Mouse (Mus musculus): Measurements from ENCODE around the gene Nlrx1.
"Not testable (repeated sequence)": the region's sequence is repeated elsewhere in the genome, so short reads cannot be mapped to it uniquely, and the experiment has no call there.

Nlrx1 gene

GRCm38 (mm10) chr9:44268432-44268831, at the start of gene Nlrx1:
Nlrx1 (minus strand) TSS chr9:44268599.
- no peak for DNase-seq (ENCODE audit: low spot score)

- DNase-seq (ENCODE audit: low spot score): no peak
Measured at GRCm38 (mm10) chr9:44317452-44317851, 49.1 kb upstream of the Nlrx1 start.

DNA sequence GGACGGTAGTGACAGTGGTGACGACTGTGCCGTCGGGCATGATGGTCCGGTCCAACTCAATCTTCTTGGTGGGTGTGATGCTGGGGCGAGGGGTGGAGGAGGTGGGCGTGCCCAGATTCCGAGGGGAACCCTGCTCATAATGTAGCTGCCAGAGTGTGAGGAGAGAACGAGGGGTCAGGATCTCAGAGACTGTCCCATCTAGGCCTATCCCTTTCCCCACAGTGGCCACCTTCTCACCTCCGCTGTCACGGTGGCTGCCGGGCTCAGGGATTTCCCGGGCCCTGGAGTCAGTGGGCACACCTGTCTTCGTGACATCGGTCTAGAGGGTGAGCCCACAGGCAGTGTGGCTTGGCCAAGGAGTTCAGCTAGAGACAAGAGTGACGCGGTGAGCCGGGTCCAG, 46.5 kb upstream of the Nlrx1 start:
- DNase-seq (ENCODE audit: low spot score): no peak

- DNase-seq (ENCODE audit: low spot score): no peak
Measured at GRCm38 (mm10) chr9:44314257-44314547, 45.8 kb upstream of the Nlrx1 start.

DNA sequence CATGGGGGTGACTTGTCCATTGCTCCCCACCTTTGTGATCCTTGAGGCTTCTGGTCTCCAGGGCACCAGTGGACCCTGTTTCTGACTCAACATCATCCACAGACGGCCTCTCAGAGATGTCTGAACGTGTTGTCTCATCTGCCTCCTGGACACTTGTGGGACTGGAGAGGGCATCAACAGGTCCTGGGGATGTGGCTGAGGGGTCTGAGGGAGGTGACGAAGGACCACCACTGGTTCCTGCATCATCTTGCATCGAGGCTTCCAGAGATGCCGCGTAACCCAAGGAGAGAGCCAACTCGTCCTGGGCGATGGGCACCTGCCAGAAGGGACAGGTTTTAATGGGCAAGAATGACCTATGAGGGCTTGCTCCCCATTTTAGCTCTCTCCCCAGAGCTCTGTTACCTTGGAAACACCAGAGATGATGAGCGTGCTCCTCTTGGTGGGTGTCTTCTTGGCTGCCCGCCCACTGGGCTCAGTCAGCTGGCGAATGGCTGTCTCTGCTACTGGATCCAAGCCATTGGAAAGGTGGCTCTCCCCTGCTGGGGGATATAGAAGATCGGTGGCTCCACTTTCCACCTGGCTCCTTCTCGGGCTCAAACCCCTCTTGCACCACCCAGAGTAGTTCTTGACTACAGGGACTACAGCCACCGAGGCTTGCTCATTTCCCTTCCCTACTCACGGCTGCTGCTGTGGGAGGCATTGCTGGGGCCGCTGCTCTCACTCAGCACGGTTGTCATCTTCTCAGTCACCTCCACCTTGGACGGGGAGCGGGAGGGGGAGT, 45.3 kb upstream of the Nlrx1 start:
- no peak for DNase-seq (ENCODE audit: low spot score)

DNA sequence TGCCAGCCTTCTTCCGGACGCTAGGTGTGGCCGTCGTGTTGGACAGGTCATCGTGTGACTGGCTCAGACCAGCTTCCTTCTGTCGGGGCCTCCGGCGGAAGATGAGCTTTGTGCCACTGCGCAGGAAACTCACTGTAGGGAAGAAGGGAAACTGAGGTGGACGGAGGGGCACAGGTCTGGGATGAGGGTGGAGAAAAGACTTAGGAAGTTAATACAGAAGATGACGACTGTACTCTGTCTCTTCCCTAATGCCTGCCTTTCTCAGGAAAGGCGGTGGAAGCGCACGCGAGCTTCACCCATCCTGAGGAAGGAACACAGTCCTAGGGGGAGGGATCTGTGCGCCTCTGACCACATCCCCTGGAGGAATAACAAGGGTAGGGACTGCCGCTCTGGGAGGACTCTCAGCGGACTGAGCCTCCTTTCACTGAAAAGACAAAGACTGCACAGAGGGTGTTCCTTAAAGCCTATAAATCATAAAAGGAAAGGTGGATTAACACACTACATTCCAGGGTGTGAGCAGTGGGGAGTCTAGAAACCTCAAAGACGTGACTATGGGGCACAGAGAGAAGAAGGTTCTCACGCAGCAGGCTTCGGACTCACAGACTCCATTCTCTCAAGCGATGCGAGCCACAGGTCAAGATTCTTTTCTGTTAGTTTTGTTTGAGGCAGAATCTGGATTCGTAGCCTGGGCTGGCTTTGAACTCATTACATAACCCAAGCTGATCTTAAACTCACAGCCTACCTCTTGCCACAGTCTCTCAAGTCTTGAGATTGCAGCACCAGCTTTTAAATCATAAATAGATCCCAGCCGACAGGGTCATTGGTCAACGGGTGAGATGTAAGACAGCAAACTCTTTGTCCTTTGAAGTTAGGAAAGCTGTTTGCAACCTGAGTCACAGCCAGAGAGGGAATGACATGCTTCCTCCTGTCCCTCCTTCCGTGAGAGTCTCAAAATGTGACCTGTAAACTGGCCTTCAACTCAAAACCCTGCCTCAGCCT, 43.0 kb upstream of the Nlrx1 start:
- DNase-seq (ENCODE audit: low spot score): no peak

DNA sequence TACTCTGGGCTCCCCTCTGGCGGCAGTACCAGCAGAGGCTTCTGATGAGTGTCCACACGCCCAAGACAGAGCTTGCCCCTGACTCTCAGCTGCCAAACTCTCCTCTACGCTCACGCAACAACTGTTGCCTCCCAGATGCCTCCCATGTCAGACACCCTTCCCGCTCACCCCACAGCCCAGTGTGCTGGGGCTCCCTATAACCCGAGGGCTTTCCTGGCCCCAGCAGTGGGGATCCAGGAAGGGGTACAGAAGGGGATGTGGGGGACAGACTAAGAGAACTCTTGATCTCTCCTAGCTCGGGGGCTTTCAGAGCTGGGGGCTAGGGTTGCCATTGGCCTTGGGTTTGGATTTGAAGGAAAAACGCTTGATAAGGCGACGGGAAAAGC, 42.3 kb upstream of the Nlrx1 start:
- no peak for DNase-seq (ENCODE audit: low spot score)

GRCm38 (mm10) chr9:44309756-44310155, 41.4 kb upstream of the Nlrx1 start:
- no peak for DNase-seq (ENCODE audit: low spot score)

DNA sequence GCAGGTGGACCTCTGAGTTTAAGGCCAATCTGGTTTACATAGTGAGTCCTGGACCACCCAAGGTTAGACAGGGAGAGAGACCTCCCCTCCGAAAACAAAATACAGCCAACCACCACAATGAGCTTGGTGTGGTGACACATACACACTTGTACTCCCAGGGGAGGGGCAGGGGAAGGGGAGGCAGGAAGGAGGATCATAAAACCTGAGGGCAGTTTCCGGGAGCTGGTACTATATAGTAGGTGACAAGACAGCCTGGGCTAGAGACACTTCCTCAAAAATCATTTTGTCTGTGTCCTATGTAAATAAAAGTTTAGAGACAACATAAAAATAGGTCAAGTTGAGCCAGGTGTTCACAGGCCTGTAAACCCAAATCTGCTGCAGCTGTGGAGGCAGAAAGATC, 38.8 kb upstream of the Nlrx1 start:
- DNase-seq (ENCODE audit: low spot score): no peak

DNA sequence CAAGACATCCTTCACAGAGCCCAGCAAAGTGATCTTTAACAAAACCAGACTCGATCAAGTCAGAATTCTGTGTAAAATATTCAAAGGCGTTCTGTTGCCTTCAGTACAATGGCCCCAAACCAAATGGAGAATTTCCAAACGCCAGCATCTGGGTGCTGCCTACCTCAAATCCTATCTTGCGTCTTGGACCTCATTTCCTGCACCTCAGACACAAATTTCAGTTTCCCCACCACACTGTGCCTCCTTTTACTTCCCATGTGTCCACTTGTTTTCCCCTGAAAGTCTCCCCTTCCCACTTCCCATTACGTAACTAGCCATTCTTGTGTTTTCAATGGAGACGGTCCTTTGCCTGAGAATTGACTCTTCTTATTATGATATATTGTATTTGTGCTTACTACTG, 38.1 kb upstream of the Nlrx1 start:
- no peak for DNase-seq (ENCODE audit: low spot score)

GRCm38 (mm10) chr9:44305466-44306079, 37.2 kb upstream of the Nlrx1 start, which contains the start of gene Hinfp:
Hinfp (minus strand) TSS chr9:44305671.
- peak; percentile 96 for DNase-seq (ENCODE audit: low spot score)

DNA sequence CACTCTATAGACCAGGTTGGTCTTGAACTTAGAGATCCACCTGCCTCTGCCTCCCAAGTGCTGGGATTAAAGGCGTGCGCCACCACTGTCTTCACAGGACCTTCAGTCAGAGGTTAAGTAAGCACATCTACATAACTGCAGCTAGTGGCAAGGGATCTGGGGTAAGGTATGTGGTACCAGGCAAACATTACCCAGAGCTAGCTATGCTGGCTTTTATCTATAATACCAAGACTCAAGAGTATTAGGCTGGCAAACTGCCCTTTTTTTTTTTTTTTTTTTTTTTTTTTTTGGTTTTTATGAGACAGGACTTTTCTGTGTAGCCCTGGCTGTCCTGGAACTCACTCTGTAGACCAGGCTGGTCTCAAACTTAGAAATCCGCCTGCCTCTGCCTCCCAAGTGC, 31.6 kb upstream of the Nlrx1 start:
- not testable (repeated sequence) for DNase-seq (ENCODE audit: low spot score)

DNA sequence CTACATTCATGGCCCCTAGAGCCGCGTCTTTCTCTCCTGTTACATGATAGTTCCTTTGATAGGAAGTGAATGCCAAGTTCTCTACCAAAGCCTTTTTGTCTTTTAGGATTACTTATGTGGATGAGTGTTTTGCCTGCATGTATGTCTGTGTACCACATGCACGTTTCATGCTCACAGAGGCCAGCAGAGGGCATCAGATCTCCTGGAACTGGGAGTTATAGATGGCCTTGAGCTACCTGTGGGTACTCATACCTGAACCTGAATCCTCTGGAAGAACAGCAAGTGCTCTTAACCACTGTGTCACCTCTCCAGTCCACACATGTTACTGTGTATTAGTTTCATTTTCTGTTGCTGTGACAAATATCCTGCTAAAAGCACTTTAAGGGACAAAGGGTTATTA, 24.1 kb upstream of the Nlrx1 start:
- peak; percentile 37 for DNase-seq (ENCODE audit: low spot score)

- no peak for DNase-seq (ENCODE audit: low spot score)
Measured at GRCm38 (mm10) chr9:44288959-44289291, 20.5 kb upstream of the Nlrx1 start.

DNA sequence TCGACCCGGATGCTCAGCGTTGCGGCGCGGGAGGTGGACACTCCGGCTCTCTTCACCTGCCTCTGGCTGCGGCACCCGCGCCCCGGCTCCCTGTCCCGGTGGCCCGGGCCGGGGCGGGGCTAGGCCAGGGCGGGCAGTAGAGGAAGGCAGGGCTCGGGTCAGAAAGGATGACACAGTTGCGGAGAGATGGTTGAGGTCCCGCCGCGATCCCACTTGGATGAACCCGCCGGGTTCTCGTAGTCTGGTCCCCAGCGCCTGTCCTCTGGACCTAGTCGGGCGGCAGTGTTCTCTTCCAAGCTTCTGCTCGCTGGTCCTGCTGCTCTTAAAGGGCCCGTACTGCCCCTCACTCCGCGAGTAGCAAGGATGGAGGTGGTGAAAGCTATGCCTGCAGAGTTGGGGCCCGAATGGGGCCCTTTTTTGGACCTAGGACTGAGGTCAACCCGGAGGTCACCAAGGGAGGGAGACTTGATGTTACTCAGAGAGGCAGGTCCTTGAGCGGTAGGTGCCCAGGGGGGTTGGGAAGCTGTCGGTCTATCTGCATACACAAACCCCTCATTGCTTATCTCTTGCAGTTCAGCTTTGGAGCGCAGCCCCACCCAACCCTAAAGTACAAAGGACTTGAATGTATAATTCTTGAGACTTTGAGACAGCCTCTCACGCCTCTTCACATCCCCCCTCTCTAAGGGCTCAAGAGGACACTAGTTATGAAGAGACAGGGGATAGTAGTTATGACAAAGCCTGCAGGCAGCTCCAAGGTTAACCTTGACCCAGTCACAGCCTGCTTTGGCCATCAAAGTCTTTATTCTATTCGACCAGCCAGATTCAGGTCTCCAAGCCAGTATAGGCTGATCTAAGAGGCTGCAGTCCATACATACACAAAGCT, 19.9 kb upstream of the Nlrx1 start, which contains the start of gene Abcg4:
Abcg4 (minus strand) TSS at position 540 of the 883 bp plus-strand sequence.
- DNase-seq (ENCODE audit: low spot score): peak; percentile 67

GRCm38 (mm10) chr9:44287401-44288075, 19.1 kb upstream of the Nlrx1 start:
- DNase-seq (ENCODE audit: low spot score): peak; percentile 28

DNA sequence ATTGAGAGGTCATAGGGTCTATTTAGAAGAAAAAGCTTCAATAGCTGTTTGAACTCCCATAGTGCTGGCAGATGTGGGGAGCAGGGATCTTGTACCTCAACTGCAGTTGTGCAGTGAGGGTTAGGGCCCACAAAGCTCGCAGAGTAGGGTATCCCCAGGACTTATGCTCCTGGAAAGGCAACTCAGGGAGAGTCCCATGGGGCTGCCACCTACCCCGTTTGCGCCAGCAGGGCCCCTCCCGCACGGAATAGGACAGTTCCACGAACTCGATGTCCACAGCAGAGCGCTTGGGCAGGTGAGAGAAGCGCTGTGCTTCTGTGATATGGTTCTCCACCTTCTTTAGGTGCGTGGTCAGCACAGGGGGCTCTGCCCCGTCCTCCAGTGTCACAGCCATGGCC, 18.6 kb upstream of the Nlrx1 start:
- DNase-seq (ENCODE audit: low spot score): peak; percentile 33

DNA sequence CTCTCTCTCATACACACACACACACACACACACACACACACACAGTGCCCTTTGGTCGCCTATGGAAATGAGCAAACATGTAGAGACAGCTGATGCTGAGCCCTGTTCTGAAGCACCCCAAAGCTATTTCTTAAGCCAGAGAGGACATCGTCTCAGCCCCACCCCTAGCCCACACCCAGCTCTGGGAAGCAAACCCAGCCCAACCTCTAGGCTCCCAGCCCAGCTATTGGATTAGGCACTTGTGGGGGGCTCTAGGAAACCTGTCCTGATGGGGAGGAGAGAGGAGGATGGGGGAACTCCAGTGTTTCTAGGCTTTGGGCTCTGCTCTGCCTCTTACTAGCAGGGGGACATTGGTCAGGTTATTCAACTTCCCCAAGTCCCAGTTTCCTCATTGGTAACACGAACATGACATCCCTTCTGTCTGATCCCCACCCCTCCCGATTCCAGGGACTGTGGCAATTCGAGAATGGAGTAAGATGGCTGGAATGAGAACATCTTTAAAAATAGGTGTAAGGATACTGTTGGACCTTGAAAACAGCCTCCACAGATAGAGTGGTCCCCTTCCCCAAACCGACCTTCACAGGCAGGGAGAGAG, 18.0 kb upstream of the Nlrx1 start:
- peak; percentile 56 for DNase-seq (ENCODE audit: low spot score)

- DNase-seq (ENCODE audit: low spot score): no peak
Measured at GRCm38 (mm10) chr9:44283183-44283582, 14.8 kb upstream of the Nlrx1 start.

GRCm38 (mm10) chr9:44269973-44270372, 1.6 kb upstream of the Nlrx1 start:
- DNase-seq (ENCODE audit: low spot score): no peak

- peak; percentile 45 for DNase-seq (ENCODE audit: low spot score)
Measured at GRCm38 (mm10) chr9:44269077-44269476, 678 bp upstream of the Nlrx1 start.
